Mouse (Mus musculus) cerebellum, adult 2 months (tissue): ENCODE measurements around the gene Svs1. TPM values are rescaled to one million over a fixed set of nuclear protein-coding genes. Genes with fewer than 3 reads are reported as not detected.

Experiments used
- DNase-seq, 2 experiments: peaks; one replicate each; pipeline ENCODE4 v3.0.0; 2021
- H3K27ac ChIP-seq: fragments of 200-500 bp; 2 replicates; pipeline ENCODE4 v1.5.1; 2012; ENCODE audit warnings: low read length, control low read depth, inconsistent platforms; ENCODE audit not compliant: insufficient read depth
- H3K27me3 ChIP-seq: fragments of 200-500 bp; 2 replicates; pipeline ENCODE4 v1.6.1; 2012; ENCODE audit warnings: inconsistent platforms, mild to moderate bottlenecking, low read length, moderate library complexity; ENCODE audit not compliant: control insufficient read depth, insufficient read depth
- H3K4me1 ChIP-seq: fragments of 200-500 bp; 2 replicates; pipeline ENCODE4 v1.6.1; 2011; ENCODE audit warnings: low read length; ENCODE audit not compliant: control insufficient read depth, insufficient read depth
- H3K4me3 ChIP-seq: fragments of 200-500 bp; replicated peaks from 2 replicates; pipeline ENCODE3; 2011; ENCODE audit warnings: mild to moderate bottlenecking, low read depth, low read length, control low read depth; ENCODE audit not compliant: insufficient read depth
- CTCF ChIP-seq: fragments of 200-500 bp; IDR thresholded peaks from 2 replicates; pipeline ENCODE4 v1.5.1; 2011; ENCODE audit warnings: low read depth, mild to moderate bottlenecking, control low read depth, low read length, moderate library complexity, borderline replicate concordance; ENCODE audit not compliant: insufficient read depth
- POLR2A ChIP-seq: fragments of 200-500 bp; IDR thresholded peaks from 2 replicates; pipeline ENCODE4 v1.6.1; 2011; ENCODE audit warnings: low read length, control low read depth, borderline replicate concordance; ENCODE audit not compliant: insufficient read depth
- WGBS: fragments of 180-500 bp; shearing (Covaris S2); methylation state at CpG from one replicate; pipeline ENCODE4 v1.1.7; 2018; 5-methylcytosine and 5-hydroxymethylcytosine counted together
- polyA plus RNA-seq: library from polyadenylated mRNA; depleted of rRNA; stranded (reverse); fragments of >200 nt; gene quantifications from 2 replicates; pipeline ENCODE4 v1.2.3, GENCODE M21; 2012

The Svs1 gene
- polyA plus RNA-seq, 1 experiment = not detected

DNA sequence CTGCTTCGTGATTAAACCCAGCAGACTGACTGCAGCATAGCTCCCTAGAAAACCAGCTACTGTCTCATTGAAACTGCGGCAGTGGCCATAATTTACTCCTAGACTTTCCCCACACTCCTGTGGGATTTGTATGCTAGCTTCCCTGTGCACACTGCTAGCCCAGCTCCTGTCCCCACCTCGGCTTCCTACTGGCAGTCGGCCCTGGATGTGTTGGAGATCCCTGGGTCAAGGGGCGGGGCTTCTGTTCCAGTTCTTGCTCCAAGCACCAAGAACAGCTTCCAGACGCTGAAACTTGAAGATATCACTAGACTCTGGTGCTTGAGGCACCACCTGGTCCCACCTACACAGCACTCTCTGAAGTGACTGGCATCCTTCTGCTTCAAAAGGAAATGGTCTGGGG, 11.5 kb downstream of the Svs1 start:
- no peak for TF ChIP-seq POLR2A
- no peak for TF ChIP-seq CTCF
- 66% methylated on average over 6 of the region's 6 CpGs for WGBS

DNA sequence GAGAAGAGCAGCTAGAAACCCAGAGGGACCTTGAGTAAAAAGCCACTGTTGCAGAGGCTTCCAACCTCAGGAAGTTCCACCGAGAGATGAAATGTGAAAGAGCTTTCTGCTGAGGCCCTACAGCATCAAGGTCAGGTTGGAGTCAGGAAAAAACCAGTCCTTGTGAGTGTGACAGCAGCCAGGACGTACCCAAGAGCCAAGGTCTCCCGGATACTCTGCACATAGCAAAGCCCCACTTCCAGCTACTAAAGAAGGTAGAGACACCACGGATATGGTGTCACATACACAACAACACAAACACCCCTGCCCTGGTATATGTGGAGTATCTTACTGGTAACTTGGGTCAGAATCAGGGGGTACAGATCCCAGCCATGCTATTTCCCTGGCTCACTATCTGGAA, 12.1 kb downstream of the Svs1 start:
- no peaks in the 10 kb centered on the region for H3K27me3 ChIP-seq
- 91% methylated on average over 4 of the region's 4 CpGs for WGBS
- no peak for TF ChIP-seq CTCF
- no peak for TF ChIP-seq POLR2A
- H3K27ac ChIP-seq = no peak overlapping the region
- H3K4me1 ChIP-seq = no peaks in the 10 kb centered on the region
- no peak overlapping the region for H3K4me3 ChIP-seq
- DNase-seq = no peak

More for the DNA sequence above, 11.5 kb downstream of the Svs1 start:
- DNase-seq = no peak
- Histone ChIP-seq H3K4me3 (no peak overlapping the region), H3K27ac (no peak overlapping the region), H3K27me3 (no peaks in the 10 kb centered on the region), H3K4me1 (no peaks in the 10 kb centered on the region)

DNA sequence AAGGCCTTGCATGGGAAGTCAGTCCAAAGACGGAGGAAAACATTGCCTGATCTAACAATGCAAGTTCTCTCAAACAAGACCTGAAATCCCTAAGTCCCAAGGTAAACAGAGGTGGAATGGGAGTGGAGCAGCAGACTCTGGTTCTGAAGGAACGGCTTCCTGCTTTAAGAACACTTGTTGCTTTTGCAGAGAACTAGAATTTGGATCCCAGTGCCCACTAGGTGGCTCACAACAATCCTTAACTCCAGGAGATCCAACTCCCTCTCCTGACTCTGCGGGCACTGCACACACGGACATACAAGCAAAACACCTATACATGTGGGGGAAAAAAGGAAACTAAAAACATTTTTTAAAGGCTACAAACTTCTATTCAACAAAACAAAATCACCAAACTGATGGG, 16.7 kb downstream of the Svs1 start:
- WGBS = 50% methylated on average over 4 of the region's 4 CpGs
- no peak for DNase-seq
- TF ChIP-seq POLR2A = no peak
- peak; percentile 9; the same call in 1 of the 2 replicates for TF ChIP-seq CTCF
- no peak overlapping the region for H3K27ac ChIP-seq
- H3K27me3 ChIP-seq = no peaks in the 10 kb centered on the region
- H3K4me1 ChIP-seq = no peaks in the 10 kb centered on the region
- no peak overlapping the region for H3K4me3 ChIP-seq

DNA sequence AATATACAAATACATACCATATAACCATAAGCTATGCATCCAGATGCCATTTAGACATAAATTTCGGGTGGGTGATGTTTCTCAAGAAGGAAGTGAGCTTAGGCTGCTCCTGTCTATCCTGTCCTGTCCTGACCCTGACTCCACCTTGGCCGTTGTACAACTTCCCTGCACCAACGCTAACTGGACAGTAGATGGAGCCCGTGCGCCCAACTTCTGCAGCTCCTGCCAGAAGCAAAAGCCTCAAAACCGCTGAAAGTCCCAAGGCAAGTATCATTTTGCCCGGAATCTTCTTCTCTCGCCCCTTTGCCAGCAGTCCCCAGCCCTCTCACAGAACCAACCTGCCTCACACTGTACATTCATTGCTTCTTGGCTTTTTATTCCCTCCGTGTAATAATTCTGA, 21.3 kb downstream of the Svs1 start:
- H3K27me3 ChIP-seq = no peaks in the 10 kb centered on the region; the same call in 1 of the 2 replicates
- no peaks in the 10 kb centered on the region for H3K4me1 ChIP-seq
- no peak overlapping the region for H3K27ac ChIP-seq
- TF ChIP-seq CTCF (peak; percentile 82), POLR2A (no peak)
- DNase-seq = peak; percentile 50 to 56
- H3K4me3 ChIP-seq = no peak overlapping the region
- under 1% methylated on average over 9 of the region's 9 CpGs for WGBS

DNA sequence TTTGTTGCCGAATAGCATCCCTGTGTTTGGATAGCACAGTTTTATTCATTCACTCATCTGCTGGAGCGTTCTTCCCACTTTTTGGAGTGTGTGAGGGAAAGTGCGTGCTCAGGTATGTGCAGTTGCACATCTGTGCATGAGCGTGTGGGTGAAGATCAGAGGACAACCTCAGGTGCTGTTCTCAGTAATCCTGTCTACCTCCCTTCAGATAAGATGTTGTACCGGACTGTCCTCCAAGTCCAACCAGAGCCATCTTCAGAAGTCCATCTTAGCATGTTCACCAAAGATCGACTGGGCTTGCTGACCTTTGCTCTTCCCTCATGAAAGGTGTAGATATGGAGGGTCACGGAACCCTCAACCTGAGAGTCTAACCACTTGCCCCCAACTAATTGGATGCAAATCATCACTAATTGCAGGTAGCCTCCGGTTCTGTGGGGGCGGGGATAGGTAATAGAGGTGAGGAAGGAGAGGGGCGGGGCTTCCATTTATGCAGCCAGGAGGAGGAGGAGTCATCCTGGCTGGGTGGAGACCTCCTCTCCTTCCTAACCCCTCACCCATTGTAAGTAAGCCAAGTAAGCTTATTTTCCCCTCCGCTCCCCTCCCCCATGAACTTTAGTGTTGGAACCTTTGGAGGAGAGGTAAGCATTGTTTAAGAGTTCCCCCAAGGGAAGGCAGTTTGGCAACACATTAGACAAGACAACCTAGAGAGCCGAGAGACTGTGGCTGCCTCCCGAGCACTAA, 21.9 kb downstream of the Svs1 start:
- no peaks in the 10 kb centered on the region; the same call in 1 of the 2 replicates for H3K27me3 ChIP-seq
- no peaks in the 10 kb centered on the region for H3K4me1 ChIP-seq
- TF ChIP-seq POLR2A (no peak), CTCF (no peak)
- DNase-seq = no peak
- no peak overlapping the region for H3K27ac ChIP-seq
- no peak overlapping the region for H3K4me3 ChIP-seq
- WGBS = 33% methylated on average over 13 of the region's 13 CpGs

DNA sequence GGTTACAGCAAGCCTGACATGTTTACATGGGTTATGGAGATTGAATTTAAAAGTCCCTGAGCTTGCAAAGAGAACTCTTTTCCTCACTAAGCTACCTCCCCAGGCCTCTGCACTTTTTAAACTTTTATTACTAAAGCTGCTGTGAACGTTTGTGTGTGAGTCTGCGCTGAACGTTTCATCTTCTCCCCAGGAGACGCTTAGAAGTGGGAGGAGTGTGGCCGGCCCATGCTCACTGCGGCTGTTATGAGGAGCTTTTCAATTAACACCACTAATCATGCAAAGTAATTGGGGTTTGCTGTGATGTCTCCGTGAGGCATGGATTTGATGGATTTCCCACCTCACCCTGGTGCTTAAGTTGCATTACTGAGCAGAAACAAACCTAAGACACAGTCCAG, 22.5 kb downstream of the Svs1 start:
- Histone ChIP-seq H3K4me3 (no peak overlapping the region), H3K4me1 (no peaks in the 10 kb centered on the region), H3K27me3 (no peaks in the 10 kb centered on the region; the same call in 1 of the 2 replicates), H3K27ac (no peak overlapping the region)
- DNase-seq = no peak
- TF ChIP-seq CTCF (no peak), POLR2A (no peak)
- 38% methylated on average over 7 of the region's 7 CpGs for WGBS

DNA sequence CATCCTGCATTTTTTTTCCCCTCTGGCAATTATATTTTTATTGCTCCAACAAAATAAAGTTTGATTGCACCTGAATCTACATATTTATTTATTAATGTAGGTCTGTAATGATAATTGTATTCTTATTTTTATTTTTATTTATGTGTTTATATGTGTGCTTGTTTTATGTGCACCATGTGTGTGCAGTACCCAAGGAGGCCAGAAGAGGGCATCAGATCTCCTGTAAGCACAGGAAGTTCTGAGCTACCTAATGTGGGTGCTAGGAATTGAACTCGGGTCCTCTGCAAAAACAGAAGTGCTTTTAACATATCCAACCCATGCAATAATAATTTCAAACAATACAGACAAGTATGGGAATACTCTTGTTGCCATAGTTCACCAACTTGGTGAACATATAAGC, 23.0 kb downstream of the Svs1 start:
- 98% methylated on average over 1 of the region's 1 CpGs for WGBS
- H3K4me1 ChIP-seq = no peaks in the 10 kb centered on the region
- no peak overlapping the region for H3K4me3 ChIP-seq
- TF ChIP-seq CTCF (no peak), POLR2A (no peak)
- H3K27me3 ChIP-seq = no peaks in the 10 kb centered on the region; the same call in 1 of the 2 replicates
- DNase-seq = no peak
- H3K27ac ChIP-seq = no peak overlapping the region

DNA sequence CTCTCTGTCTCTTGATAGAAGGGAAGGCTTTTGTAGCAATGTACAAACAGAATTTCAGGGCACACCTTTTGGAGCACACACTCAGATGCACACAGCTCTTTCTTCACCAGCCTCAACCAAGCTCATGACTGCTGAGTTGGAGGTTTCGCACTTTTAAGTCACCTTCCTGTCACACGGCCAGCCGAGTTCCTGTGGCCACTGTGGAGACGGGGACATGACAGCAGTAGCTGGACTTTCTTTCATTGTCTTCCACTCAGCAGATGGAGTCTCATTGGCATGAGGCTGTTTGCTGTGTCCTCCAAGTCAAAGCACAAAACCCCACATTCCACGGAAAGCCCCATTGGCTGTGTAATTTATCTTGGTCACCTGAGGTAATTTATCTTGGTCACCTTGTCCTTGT, 24.5 kb downstream of the Svs1 start:
- no peak overlapping the region for H3K27ac ChIP-seq
- no peak overlapping the region for H3K4me3 ChIP-seq
- no peak for DNase-seq
- H3K4me1 ChIP-seq = no peaks in the 10 kb centered on the region
- H3K27me3 ChIP-seq = no peaks in the 10 kb centered on the region; the same call in 1 of the 2 replicates
- WGBS = 75% methylated on average over 5 of the region's 5 CpGs
- TF ChIP-seq CTCF = no peak
- no peak for TF ChIP-seq POLR2A
